Mouse (Mus musculus) monocyte, adult 2 months (primary cell): ENCODE results near the gene Sel1l3.

Source experiments
- DNase-seq, 2 experiments: peaks; one replicate each; pipeline ENCODE4 v3.0.0; 2022; ENCODE audit warnings: low spot score in 2 of 2, low read depth in 1 of 2

Gene Sel1l3

DNA sequence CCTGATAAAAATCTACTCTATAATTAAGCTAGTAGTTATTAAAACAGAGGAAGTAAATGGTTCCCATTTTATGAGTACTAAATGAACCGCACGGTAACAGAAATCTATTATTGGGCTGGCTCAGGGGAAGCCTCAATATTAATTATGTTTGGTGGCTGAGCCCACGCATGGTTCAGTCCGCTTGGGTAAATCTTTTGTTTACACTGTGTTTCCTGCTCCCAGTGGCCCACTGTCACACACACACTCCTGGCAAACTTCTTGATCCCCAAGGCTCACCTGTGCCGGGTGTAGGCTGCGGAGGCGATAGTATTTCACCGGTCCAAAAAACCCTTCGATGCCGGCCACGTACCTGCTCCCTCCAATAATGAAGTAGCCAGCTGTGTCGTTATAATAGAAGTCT, 39.3 kb downstream of the Sel1l3 start:
- DNase-seq: no peak

GRCm38 (mm10) chr5:53172908-53173307, 40.8 kb downstream of the Sel1l3 start:
- no peak for DNase-seq

DNA sequence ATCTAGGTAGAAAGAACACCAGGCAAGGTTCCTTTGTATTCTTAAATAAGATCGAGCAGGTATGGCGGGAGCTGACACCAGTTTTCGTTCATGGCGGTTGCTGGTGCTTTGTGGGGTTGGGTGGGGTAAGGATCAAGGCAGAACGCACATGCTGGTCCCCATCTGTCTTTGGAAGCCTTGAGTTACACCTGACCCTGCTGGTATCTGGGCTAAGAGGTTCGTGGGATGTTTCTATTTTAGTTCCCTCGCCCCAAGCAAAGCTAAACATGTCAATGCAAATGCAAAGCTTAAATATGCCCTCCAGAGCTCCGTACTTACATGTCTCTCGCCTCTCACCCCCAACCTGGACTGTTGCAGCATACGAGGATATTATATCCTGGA, 41.5 kb downstream of the Sel1l3 start:
- no peak for DNase-seq

DNA sequence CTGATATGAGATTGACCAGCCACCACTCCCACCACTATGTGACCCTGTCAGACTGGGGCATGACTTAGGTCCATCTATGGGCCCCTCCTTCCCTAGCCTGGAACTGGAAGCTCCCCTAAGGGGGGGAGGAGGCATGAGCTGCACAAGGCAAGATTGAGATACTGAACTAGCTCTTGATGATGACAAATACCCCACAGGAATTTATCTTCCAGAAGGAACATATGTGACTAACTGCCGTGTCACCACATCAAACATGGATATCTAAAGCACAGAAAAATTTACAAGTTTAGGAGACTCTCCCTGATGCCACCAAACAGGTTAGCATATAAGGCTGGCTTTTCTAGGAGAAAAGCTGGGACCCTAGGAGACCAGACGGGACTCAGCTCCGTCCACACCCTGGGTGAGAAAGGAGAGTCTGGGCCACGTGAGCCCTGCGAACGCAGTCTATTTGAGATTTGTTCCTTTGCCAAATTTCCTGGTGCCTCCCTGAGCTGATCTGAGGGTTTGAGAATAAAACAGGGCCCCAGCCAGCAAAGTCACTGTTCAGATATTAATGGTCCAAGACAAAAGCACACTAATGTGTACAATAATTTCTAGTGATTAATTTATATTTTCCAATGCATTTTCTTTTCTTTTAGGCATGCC, 42.0 kb downstream of the Sel1l3 start:
- DNase-seq: no peak

GRCm38 (mm10) chr5:53167564-53167963, 46.2 kb downstream of the Sel1l3 start:
- no peak for DNase-seq

DNA sequence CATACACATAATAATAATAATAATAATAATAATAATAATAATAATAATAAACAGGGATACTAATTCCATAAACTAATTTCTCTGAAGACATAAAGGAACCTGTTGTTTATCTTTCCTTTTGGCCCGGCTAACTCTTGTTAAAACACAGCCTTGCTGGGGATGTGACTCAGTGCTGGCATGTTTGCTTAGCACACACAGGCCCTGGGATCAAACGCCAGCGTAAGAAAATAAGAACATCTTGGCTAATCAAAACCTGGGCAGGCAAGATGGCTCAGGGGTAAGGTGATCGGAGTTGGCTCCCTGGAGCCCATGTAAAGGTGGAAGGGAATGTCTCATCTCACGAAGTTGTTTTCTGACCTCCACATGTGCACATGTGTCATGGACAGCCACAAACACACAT, 48.1 kb downstream of the Sel1l3 start:
- DNase-seq: no peak

GRCm38 (mm10) chr5:53162436-53162835, 51.3 kb downstream of the Sel1l3 start:
- DNase-seq: no peak

- DNase-seq: no peak
Observed at GRCm38 (mm10) chr5:53161506-53162186, 52.1 kb downstream of the Sel1l3 start.

GRCm38 (mm10) chr5:53160207-53160606, 53.5 kb downstream of the Sel1l3 start:
- DNase-seq: no peak

DNA sequence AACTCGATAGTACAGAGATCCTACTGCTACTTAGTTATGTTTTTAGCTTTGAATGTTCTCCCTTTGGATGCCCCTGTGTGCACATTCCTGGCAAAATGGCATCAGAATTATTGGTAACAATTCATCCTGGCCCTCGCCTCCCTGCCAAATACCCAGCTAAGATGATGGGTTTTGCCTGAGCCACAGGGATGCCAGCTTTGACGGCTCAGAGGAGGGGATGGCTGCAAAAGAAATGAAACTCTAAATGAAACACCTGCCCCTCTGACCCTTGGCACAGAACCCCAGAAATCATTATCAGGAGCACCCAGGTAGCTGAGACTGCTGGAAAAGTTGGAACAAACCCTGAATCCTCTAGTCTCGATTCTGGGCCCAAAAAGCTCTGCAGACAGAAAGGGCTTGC, 54.1 kb downstream of the Sel1l3 start:
- no peak for DNase-seq

DNA sequence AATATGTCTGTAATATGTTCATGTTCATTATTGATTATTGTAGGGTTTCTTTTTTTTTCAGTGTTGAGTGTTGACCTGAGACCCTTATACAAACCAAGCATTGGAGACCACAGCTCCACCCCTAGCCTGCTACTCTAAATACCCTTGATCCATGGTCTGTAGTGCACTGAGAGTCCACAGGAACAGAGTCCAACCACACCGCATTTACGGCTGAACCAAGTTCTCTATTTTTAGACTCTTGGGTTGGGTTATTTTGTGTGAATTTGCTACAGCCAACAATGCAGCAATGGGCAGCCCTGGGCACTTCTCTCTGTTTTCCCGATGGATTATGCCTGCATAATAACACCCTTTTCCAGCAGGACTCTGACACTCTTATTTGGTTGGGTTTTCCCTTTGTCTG, 54.6 kb downstream of the Sel1l3 start:
- no peak for DNase-seq

DNA sequence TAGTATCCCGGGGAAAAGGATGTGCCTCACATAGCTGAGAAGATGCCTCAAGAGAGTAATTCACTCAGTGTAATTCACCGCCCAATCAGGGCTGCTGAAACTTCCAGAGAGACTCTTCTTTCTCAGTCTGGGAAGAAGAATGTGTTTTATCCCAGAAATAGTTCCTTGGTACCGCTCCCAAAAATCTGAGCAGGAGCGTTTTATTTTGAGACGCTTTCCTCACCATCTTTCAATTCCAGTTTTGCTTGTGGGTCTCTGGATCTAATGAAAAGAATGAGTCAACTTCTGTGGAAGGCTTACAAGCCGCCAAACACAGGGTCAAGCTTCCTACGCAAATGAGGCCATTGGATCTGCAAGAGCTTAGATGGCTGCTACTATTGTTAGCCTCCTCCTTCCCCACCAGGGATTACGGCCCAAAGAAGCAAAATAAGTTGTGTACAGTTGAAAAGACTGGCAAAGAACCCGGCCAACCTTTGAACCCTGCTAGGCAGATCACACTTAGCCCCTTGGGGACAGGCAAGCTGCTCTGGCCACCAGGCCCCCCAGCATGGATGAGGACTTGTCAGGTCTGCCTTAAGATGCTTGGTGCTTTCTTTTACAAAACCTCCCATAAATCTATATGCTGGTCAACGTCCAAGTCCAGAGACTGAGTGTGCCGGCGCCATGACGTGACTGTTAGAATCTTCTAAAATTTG, 57.6 kb downstream of the Sel1l3 start:
- DNase-seq: no peak

- no peak for DNase-seq
Observed at GRCm38 (mm10) chr5:53154501-53154900, 59.2 kb downstream of the Sel1l3 start.

GRCm38 (mm10) chr5:53154078-53154477, 59.6 kb downstream of the Sel1l3 start:
- DNase-seq: no peak

DNA sequence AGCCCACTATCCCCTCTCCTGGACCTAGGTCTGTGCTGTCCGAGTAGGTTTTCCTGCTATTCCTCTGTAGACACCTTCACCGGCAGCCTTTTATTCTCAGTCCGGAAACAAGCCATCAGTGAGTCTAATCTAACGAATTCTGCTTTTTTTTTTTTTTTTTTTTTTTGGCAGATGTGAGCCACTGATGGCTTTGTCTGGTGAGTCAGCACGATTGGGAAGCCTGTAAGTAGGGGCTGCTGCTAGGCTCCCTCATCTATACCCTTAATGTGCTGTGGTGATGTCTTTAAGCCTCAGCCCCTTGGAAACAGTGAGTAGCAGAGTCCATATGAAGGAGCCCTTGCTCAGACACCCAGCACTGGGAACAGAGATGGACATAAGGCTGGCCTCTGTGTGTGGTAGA, 60.6 kb downstream of the Sel1l3 start:
- DNase-seq: no peak

DNA sequence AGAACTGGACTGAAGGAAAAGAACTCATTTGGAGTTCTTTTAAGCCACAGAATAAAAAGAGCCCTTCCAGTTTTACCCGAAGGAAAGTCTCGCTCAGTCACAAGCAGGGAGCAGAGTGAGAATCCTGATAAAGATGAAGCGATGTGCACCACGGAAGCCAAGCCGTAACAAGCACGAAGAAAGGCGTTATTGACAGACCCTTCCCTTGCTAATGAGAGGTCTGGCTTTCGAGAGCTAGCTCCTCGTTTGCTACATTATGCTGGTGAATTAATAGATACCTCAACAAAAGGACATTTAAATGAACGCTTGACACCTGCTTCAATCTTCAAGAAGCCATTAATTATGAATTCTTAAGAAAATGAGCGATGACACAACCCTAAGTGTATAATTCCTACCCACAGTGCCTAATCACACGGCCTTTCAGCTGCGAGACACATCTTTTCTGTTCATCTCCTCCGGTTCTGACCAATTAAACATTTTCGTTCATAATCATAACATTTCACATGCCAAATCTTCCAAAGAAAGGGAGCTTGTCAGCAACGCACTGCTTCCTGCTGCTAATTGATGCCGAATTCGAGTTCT, 62.3 kb downstream of the Sel1l3 start:
- no peak for DNase-seq

DNA sequence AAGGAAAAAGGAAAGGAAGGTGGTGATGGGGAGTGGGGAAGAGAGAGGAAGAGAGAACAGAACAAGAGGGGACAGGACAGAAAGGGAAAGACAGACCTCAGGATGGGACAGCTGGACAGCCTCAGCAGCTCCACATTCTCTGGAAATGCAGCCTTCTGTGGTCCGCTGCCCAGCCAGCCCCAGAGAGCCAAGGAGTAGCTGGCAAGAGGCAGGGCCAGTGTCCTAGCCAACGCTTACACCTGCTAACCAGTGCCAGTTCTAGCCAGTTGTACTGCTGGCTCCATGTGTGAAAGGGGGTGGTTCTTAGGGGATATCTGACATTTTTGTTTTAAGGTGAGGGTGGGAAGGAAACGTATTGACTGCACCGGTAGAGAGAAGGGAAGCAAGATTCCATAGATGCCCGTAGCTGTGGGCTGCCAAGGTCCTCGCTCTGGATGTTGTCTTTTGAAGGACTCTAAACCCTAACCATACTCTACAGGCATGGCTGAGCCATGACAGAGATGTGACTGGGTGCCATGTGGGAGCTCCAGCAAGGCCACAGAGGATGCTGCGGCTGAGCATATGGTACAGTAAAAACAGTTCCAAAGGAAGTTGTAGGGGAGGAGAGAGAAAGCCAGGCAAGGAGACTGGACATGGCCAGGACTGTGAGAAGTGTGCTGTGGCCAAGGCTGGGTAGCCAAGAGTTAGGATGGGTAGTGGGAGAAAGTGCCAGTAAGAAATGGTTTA, 64.6 kb downstream of the Sel1l3 start:
- DNase-seq: no peak

DNA sequence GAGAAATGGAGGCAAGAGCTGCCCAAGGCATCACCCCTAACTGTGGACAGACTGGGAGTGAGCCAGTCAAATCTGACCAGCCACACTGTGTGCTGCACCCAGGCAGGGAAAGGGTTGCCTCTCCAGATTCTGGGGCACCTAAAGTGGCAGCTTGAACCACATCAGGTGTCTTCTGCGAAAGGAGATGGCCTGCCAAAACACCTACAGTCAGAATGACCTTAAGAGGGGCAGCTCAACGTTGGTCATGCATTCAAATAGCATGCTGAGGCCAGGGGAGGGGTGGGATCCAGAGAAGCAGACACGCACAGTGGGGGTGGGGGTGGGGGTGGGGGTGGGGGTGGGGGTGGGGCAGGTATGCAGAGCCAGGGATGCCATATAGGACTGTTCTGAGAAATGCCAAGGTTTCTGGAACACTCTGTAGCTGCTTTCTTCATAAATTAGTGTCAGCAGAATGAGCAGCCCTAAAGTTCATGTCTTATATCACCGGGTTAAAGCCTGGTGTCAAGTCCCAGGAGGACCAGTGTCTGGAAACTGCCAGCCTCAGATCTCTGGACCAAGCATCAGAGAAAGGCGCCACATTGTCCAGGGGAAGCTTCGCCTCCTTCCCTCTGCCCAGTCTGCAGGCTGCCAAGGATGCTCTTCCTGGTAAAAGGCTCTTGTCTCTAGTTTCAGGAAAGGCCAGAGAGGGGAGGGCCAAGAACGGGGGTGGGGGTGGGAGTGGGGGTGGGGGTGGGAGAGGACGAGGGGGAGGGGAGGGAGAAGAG, 65.4 kb downstream of the Sel1l3 start:
- DNase-seq: no peak

- DNase-seq: no peak
Observed at GRCm38 (mm10) chr5:53147418-53147817, 66.3 kb downstream of the Sel1l3 start.

GRCm38 (mm10) chr5:53146684-53147061, 67.1 kb downstream of the Sel1l3 start:
- no peak for DNase-seq
